Mouse (Mus musculus) lung, postnatal 10 days (tissue): ENCODE results near the gene Btbd8.

Experiments used
- DNase-seq: peaks from one replicate; pipeline ENCODE4 v3.0.0; 2021

Gene Btbd8

GRCm38 (mm10) chr5:107462147-107463076 is 24.6 kb downstream of the Btbd8 start:
- DNase-seq: no peak

DNA sequence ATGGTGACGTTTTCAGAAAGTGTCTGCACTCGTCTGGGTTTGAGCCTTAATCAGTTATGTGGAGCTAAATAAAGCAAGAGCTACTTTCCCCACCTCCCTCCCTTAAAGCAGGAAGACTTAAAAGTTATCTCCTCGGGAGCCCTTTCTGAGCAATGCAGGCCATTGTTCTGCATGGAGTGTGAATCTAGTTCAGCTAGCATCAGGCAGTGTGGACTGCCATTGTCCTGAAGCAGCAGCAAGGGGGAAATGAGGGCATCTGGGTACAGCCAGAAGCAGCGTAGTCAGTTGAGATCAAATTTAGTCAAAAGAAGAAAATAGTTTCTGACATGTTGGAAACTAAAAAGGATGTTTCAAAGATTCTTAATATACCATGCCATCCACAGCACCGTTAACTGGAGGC is 28.7 kb downstream of the Btbd8 start:
- no peak for DNase-seq

- DNase-seq: no peak
Measured at GRCm38 (mm10) chr5:107467098-107467497, 29.3 kb downstream of the Btbd8 start.

DNA sequence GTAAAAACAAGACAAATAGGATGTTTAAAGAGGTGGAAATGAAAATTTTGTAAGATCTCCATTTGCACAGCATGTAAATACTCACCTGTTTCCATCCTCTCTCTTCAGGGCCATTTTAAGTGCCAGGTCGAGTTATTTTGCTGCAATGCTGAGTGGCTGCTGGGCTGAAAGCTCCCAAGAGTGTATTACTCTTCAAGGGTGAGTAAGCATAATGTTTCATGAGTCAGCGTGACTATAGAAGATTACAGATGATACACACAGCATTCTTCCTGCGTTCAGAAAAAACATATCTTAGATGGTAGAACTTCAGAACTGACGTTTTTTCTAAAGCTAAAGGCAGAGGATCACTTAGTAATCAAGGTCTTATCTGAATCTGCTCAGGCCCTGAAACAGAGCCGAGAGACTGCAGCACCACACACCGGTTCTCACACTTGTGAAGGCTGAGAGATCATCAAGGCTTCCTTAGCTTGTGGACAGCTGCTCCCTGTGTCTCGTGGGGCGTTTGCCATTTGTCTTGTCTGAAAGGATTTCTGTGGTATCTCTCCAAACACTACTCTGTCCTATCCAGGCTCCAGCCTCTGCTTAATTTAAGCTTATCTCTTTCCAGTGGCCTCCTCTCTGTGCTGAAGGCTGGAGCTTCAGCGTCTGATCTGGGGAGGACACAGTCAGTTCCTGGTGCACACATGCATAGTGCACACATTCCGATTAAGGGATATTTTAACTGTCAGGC is 33.0 kb downstream of the Btbd8 start:
- no peak for DNase-seq

DNA sequence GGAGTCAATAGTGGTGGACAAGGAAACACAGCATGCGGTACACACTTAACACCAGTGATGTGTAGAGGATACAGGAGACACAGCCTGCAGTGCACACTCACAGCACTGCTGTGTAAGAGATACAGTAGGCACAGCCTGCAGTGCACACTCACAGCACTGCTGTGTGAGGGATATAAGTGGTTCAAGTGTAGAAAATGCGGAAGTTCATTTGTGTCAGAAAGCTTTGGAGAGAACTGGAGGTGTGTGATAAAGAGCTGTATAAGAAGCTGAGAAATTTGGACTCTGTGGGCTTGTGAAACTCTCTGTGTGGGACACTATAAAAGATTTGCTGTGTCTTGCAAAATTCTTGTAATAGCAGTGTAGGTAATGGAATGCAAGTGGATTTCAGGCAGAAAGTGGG is 42.4 kb downstream of the Btbd8 start:
- no peak for DNase-seq

DNA sequence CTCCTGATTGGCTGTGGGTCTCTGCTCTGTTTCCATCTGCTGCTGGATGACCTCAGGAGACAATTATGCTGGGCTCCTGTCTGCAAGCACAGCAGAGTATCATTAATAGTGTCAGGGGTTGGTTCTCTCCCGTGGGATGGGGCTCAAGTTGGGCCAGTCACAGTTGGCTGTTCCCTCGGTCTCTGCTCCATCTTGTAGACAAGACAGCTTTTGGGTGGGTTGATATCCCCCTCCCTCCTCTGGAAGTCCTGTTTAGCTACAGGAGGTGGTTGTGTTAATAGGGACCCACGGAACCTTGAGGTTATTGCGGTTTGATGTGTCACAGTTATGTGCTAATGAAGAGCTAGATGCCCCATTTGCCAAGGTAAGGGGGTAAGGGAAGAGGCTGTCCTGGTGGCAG is 51.2 kb downstream of the Btbd8 start:
- DNase-seq: no peak

DNA sequence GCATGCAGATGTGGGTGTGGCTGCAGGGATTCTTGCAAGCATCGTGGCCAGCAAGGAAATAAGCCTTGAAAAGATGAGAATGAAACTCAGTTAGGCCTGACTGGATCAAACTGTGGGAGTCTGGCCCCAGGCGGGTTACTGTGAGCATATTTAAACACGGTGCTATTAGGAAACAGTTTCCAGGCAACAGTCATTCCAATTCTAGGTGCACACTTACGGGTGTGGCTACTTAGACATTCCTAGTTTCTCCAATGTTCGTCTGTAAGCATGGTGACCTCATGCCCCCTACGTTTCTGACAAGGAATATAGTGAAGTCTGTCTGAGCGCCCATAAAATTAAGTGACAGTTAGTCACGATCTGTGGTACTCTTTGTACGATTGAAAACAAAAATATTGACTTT is 53.2 kb downstream of the Btbd8 start:
- DNase-seq: no peak

DNA sequence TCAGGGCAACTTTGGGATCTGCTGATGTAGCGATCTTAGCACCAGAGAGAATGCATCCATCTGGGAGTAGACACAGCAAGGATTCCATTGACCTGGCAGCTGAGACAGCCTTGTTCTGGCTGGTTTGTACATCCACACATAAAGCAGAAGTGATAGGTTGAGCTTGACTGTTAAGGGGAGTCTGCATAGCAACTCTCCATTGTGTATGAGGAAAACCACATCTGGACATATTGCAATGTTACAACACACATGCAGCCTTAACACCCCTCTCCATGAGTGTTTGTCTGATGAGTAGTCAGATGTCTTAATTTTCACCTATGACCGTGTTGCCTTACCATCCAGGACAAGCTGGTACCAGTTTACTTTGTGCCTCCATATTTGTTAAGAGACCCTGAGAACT is 54.7 kb downstream of the Btbd8 start:
- no peak for DNase-seq

- DNase-seq: no peak
Measured at GRCm38 (mm10) chr5:107494759-107495158, 57.0 kb downstream of the Btbd8 start.

DNA sequence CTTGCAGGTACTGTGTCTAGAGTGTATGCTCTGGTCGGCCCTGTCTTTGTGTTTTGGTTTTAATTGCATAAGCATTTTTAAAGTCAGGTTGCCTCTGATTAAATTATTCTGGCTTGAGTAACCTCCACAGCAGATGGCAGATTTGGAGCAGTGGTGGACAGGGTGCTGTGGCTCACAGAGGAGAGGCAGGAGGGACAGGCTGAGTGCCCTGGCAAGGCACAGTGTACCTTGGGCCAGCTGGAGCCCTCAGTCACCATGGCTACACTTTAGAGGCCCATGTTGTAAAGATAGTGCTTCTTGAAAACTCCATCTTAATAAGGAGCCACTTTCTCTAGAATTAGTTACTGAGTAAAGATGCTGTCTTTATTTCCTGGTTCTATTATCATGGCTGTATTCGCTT is 58.2 kb downstream of the Btbd8 start:
- no peak for DNase-seq

DNA sequence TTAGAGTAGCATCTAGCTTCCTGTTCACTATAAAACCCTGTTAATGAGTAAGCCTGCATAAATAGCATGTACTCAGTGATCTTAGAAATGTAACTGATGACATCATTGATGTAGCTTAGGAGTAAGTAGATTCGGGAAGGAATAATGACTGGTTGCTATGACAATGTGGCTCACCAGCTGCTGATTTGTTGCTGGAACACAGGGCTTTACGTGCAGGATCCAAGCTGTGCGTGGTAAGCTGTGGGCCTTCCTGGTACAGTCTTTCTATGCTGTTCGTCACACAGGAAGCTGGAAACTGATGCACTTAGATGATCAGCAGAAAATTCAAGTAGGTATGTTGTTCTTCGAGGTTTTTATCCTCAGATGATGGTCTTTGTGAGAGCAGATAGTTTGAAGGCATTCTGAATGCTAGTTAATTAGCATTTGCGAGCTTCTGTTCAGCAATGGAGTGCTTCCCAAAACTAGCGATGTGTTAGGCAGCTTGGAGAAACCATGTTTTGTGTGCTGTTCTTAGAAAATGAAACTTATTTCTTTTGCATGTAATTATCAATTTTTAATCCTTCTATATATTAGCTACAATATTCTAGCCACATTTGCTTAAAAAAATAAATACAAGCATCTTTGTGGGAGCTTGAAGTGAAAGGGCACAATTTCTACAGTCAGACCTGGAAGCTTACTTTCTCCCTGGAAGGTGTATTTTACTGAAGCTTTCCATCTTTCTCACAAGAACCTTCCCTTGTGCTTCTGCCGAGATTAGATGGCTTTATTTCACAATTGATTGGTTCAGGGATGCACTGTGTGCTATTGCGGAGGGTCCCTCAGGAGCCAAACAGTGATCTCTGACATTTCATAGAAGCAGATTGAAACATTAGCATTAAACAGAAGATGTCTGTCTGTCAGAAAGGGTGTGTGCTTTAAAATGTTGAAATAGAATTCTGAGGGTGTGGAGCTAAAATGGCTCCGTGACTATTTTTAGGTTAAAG is 60.0 kb downstream of the Btbd8 start:
- no peak for DNase-seq

- no peak for DNase-seq
Measured at GRCm38 (mm10) chr5:107498806-107499310, 61.1 kb downstream of the Btbd8 start.

DNA sequence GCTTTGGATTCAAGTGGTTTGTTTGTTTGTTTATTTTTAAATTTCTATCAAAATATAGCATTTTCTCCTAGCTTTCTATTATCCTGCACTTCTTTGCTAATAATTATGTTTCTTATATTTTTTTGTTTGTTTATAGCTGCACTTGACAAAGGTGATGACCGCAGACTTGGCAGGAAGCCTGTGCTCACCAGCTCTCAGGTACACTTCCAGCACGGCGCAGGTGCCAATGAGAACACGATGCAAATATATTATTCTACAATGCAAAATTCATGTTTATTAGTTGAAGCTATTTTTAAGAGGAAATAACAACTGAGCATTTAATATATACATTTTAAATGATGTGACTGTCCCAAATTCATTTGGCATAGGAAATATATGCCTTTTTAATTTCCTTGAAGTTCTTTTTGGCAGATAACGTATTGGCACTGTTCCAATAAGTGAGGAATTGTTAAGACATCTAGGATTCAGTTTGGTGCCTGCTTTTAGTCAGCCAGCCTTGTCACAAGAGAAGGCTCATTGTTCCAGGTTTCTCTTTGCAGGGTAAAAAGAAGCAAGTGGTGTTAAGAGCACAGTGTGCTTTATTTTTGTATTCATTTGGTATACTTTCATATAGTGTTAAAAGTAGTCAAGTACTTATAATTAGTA is 62.2 kb downstream of the Btbd8 start:
- DNase-seq: no peak

GRCm38 (mm10) chr5:107500741-107501140 is 62.9 kb downstream of the Btbd8 start:
- DNase-seq: no peak

DNA sequence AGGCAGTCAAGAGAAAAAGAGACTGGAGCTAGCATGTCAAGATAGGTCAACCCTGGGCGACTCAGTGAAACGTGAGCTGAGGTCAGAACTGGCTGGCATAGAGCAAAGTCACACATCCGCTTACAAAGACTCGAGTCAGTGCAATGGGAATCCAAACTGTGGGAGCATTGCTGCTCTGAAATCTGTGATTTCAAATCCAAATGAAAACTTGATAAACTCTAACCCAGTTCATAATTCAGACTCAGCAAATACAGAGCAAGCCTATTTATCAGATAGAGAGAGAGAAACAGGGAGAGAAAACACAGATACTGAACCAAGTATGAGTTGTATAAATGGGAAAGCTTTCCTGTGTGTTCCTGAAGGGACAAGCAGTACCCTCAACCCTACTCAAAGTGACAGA is 69.5 kb downstream of the Btbd8 start, which contains the start of gene Gm42669:
Gene Gm42669 (plus strand): TSS at position 301 of the 400 bp plus-strand sequence.
- DNase-seq: no peak

DNA sequence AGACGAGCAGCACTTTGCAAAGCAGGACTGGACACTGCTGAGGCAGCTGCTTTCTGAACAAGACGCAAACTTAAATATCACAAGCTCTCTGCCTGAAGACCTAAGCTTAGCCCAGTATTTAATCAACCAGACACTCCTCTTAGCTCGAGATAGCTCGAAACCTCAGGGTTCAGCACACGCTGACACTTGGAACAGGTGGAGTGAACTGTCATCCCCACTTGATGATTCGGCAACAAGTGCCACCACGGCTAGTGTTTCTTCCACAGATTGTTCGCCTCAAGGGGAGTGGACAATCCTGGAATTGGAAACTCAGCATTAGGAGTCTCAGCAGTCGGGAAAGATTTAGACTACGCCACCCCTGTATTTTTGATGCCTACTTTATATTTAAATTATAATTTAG is 72.7 kb downstream of the Btbd8 start:
- no peak for DNase-seq

DNA sequence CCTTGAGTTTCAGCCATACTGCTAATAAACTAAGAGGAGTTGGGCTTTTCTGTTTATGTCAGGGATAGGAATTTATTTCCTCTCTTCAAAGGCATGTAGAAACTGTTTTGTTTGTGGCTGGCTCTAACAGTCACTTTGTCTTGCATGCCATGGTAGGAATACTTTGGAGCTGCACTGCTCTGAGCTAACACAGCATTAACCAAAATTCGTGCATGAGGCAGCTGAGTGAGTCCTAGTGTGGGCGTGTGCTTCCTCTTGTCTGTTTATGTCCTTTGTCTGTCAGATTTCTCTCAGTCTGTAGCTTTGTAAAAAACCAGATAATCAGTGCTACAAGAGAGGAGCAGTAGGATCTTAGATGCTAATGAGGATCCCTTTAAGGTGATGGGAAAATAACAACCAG is 73.5 kb downstream of the Btbd8 start:
- no peak for DNase-seq

GRCm38 (mm10) chr5:107513583-107513982 is 75.8 kb downstream of the Btbd8 start:
- DNase-seq: peak; percentile 50

- DNase-seq: no peak
Measured at GRCm38 (mm10) chr5:107515453-107515852, 77.7 kb downstream of the Btbd8 start.

DNA sequence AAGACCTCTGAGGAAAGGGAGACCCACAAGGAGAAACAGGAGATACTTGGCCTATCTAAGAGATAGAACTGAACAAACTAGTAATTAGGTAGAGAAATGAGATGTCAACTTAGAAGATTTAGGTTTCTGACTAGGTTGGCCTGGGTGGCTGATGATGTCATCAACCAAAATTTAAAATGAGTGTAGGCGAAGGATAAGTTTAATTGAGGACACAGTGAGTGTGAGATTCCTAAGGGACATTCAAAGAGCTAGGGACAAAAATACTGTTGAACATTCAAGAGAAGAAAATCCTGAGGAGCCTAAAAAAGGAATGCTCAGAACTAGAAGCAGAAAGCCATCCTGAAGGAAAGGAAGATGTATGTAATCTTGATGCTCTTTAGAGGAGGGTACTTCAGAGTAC is 78.3 kb downstream of the Btbd8 start:
- DNase-seq: no peak

DNA sequence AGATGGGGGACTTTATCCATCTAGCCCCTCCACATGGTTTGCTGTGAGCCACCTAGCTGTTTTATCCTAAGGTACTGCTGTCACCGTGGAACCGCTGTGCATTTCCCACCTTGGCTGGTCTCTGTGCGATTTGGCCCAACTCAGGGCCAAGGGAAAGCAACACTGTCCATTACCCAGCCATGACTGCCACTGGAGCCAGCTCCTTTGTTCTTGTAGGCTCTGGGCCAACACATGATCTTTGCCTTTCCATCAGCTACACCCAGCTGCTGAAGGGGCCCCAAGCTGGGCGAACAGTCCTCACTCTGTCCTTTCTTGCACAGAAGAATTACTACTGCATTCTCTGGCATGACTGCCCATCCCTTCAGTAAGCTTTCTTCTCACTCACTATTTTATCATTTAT is 80.8 kb downstream of the Btbd8 start:
- peak; percentile 32 for DNase-seq

DNA sequence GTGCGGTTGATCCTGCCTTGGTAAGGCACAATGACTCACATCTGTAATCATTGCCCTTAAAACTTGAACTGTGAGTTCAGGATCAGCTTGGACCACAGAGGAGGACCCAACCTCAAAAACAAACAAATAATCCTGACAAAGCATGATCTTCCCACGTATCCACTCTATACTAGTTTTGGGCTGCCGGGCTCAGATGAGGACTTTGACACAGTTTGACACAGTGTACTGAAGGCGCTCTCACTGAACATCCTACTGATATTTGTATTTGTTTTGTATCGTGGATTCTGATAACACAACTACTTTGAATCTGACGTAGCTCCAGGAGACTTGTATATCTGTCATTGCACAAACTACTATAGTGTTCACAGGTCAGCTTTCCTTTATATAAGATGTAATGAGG is 83.6 kb downstream of the Btbd8 start:
- no peak for DNase-seq
